Mouse (Mus musculus) heart, embryonic 14.5 days (tissue): Measurements from ENCODE around the gene Mastl. TPM values are rescaled to one million over a fixed set of nuclear protein-coding genes. Genes with fewer than 3 reads are reported as not detected.

ENCODE experiments used
- ATAC-seq: fragments of 200-750 bp; cut with Nextera tagmentation; 2 replicates; pipeline ENCODE4 v1.8.0; 2017; ENCODE audit warnings: low read depth, moderate TSS enrichment; ENCODE audit not compliant: insufficient number of reproducible peaks, insufficient read depth, low FRiP score
- H3K27ac ChIP-seq, 2 experiments: fragments of 200-500 bp in 1 of 2; fragments of 300-500 bp in 1 of 2; sonication (generic) in 1 of 2; replicated peaks in 1 of 2; 2 replicates each; pipeline ENCODE4 v1.5.1; 2012 to 2014; ENCODE audit warnings: low read depth in 2 of 2, low read length in 2 of 2, control low read depth in 1 of 2, mild to moderate bottlenecking in 1 of 2, mixed read lengths in 1 of 2; ENCODE audit not compliant: control insufficient read depth in 1 of 2, insufficient read depth in 1 of 2
- H3K27me3 ChIP-seq: fragments of 300-500 bp; sonication (generic); 2 replicates; pipeline ENCODE4 v1.6.1; 2014; ENCODE audit warnings: mild to moderate bottlenecking, low read length, control low read depth; ENCODE audit not compliant: control insufficient read depth, insufficient read depth
- H3K36me3 ChIP-seq: fragments of 300-500 bp; sonication (generic); 2 replicates; pipeline ENCODE4 v1.6.1; 2014; ENCODE audit warnings: mild to moderate bottlenecking, control low read depth, low read length, mixed read lengths; ENCODE audit not compliant: control insufficient read depth, insufficient read depth
- H3K4me1 ChIP-seq, 2 experiments: fragments of 200-500 bp in 1 of 2; fragments of 300-500 bp in 1 of 2; sonication (generic) in 1 of 2; 2 replicates each; pipeline ENCODE4 v1.6.1; 2012 to 2014; ENCODE audit warnings: low read length in 2 of 2, control low read depth in 1 of 2, mixed read lengths in 1 of 2; ENCODE audit not compliant: control insufficient read depth in 2 of 2, insufficient read depth in 2 of 2
- H3K4me2 ChIP-seq: fragments of 300-500 bp; sonication (generic); 2 replicates; pipeline ENCODE4 v1.6.1; 2014; ENCODE audit warnings: mild to moderate bottlenecking, low read length
- H3K4me3 ChIP-seq, 2 experiments: fragments of 200-500 bp in 1 of 2; fragments of 300-500 bp in 1 of 2; sonication (generic) in 1 of 2; 2 replicates each; pipeline ENCODE4 v1.5.1; 2012 to 2014; ENCODE audit warnings: low read length in 2 of 2, mild to moderate bottlenecking in 2 of 2, control low read depth in 1 of 2, low read depth in 1 of 2, moderate library complexity in 1 of 2; ENCODE audit not compliant: control insufficient read depth in 1 of 2, insufficient read depth in 1 of 2
- H3K9ac ChIP-seq: fragments of 300-500 bp; sonication (generic); 2 replicates; pipeline ENCODE4 v1.6.1; 2014; ENCODE audit warnings: mild to moderate bottlenecking, low read length
- H3K9me3 ChIP-seq: fragments of 300-500 bp; sonication (generic); 2 replicates; pipeline ENCODE4 v1.6.1; 2016; ENCODE audit warnings: low read length, control low read depth; ENCODE audit not compliant: control insufficient read depth
- WGBS: fragments of 180-500 bp; shearing (Covaris S2); extraction: QIAGEN DNeasy Blood & Tissue Kit; methylation state at CpG from one replicate; pipeline ENCODE4 v1.1.7; 2014; 5-methylcytosine and 5-hydroxymethylcytosine counted together
- polyA plus RNA-seq: library from polyadenylated mRNA; unstranded; fragments of >200 nt; fragmentation: Nextera tagmentation; extraction: Ambion mirVana; gene quantifications from 2 replicates; pipeline ENCODE4 v1.2.1, GENCODE M21; 2014

Gene Mastl
- polyA plus RNA-seq, 1 experiment from 2014 or later, result 8.6 TPM

DNA sequence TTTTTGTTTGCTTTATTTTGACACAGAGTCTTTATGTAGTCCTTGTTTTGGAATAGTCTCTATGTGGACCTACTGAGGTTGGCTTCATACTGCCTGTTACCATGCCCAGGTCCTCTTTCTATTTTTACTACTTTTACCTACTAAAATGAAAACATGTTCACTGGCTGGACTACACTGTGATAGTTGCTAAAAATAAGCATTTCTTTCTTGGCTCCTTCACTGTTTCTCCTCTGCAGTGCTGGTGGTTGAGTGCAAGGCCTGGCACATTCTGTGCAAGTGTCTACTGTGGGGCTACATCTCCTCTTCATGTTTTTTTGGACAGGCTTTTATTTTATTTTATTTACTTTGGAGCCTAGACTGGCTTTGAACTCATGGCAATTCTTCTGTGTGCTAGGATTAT lies 36.3 kb downstream of the Mastl start:
- H3K4me2 ChIP-seq, result no peak overlapping the region
- no peak for ATAC-seq
- no peaks in the 10 kb centered on the region for H3K9me3 ChIP-seq
- H3K27ac ChIP-seq, result no peak overlapping the region
- H3K36me3 ChIP-seq, result peaks cover 30% of the 10 kb centered on the region
- no peak overlapping the region for H3K4me3 ChIP-seq
- H3K4me1 ChIP-seq, result no peaks in the 10 kb centered on the region
- H3K9ac ChIP-seq, result no peak overlapping the region
- H3K27me3 ChIP-seq, result no peaks in the 10 kb centered on the region

DNA sequence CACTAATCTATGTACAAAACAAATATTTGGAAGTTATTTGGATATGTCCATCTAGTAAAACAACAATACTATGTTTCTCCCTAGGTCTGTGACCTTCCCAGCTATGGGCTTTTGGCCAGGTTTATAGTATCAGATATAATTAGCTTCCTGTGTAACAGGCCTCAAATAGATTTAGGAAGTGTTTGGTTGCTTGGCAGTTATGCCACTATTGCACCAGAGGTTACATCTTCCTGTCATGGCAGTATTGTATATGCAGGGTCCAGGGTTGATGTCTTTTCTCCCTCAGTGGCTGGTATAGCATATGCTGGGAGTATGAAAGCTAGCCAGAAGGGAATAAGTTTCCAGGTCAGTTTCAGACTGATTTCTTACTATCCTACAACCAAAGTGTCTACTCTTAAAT lies 53.6 kb downstream of the Mastl start:
- Histone ChIP-seq H3K4me2 (no peak overlapping the region), H3K9ac (no peak overlapping the region), H3K4me1 (no peaks in the 10 kb centered on the region), H3K36me3 (peaks cover 13% of the 10 kb centered on the region), H3K4me3 (no peak overlapping the region), H3K27me3 (no peaks in the 10 kb centered on the region), H3K9me3 (no peaks in the 10 kb centered on the region), H3K27ac (no peak overlapping the region)
- ATAC-seq, result no peak

DNA sequence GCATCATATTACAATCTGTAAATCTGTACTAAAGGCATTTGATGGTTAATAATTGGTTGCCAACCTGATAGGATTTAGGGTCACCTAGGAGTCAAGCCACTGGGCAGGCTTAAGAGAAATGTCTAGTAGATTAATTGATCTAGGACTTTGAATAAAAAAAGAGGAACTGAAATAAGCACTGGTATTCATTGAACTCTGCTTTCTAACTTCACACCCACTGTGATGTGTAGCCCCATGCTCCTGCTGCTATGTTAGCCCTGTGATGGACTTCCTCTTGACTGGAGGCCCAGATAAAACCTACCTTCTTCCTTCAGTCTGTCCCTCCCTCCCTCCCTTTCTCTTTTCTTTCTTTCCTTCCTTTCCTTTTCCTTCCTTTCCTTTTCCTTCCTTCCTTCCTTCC lies 58.8 kb downstream of the Mastl start:
- Histone ChIP-seq H3K9ac (no peak overlapping the region), H3K27ac (no peak overlapping the region), H3K9me3 (no peaks in the 10 kb centered on the region), H3K4me1 (no peaks in the 10 kb centered on the region), H3K4me2 (no peak overlapping the region), H3K27me3 (no peaks in the 10 kb centered on the region), H3K4me3 (no peak overlapping the region), H3K36me3 (peaks cover 46% of the 10 kb centered on the region)
- no peak for ATAC-seq

DNA sequence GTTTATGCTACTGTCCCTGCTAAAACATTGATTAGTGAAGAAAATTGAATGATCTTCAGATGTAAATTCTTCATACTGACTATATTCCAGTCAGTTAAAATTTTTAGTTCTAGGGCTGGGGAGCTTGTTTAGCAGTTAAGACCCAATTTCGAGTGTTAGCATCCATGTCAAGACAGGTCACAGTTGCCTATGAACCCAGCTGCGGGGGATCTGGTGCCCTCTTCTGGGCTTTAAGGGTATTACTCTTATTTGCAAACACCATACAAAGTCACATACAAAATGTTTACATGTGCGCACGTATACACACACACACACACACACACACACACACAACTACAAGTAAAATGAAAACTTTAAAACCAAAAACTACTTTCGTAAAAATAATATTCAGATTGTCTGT lies 63.6 kb downstream of the Mastl start:
- Histone ChIP-seq H3K27ac (no peak overlapping the region), H3K9ac (no peak overlapping the region), H3K36me3 (peaks cover 77% of the 10 kb centered on the region), H3K9me3 (no peaks in the 10 kb centered on the region), H3K4me2 (no peak overlapping the region), H3K4me3 (no peak overlapping the region), H3K4me1 (no peaks in the 10 kb centered on the region), H3K27me3 (no peaks in the 10 kb centered on the region)
- WGBS, result 50% methylated on average over 5 of the region's 5 CpGs
- ATAC-seq, result no peak

- no peak overlapping the region for H3K9ac ChIP-seq
- peaks cover 68% of the 10 kb centered on the region for H3K36me3 ChIP-seq
Observed at GRCm38 (mm10) chr2:23084540-23084939, 71.3 kb downstream of the Mastl start.

DNA sequence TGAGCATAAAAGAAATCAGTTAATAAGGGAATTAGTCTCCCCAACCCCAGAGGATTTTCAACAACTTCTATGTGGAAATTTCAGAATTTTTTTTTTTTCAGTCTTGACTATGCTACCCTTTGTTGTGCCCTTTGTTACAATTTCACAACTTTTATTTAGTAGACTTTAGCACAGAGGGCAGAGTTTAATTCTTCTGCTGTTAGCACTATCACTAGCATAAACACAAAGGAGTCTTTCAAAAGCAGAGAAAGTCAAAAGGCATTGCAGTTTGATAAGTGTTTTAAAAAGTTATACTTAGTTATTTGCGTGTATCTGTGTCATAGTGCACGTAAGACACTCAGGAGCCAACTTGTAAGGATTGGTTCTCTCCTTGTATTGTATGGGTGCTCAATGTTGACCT lies 77.2 kb downstream of the Mastl start:
- Histone ChIP-seq H3K4me1 (no peaks in the 10 kb centered on the region), H3K4me3 (no peak overlapping the region), H3K9me3 (0 out of 2 replicates have a peak, but pooled peaks cover 3% of the 10 kb centered on the region), H3K9ac (no peak overlapping the region), H3K36me3 (peaks cover 78% of the 10 kb centered on the region), H3K27me3 (no peaks in the 10 kb centered on the region), H3K4me2 (no peak overlapping the region), H3K27ac (no peak overlapping the region)
- WGBS, result 96% methylated on average over 2 of the region's 2 CpGs
- no peak for ATAC-seq

More at GRCm38 (mm10) chr2:23084540-23084939, 71.3 kb downstream of the Mastl start:
- Histone ChIP-seq H3K4me1 (no peaks in the 10 kb centered on the region), H3K4me3 (no peak overlapping the region), H3K27ac (no peak overlapping the region), H3K27me3 (no peaks in the 10 kb centered on the region), H3K4me2 (no peak overlapping the region), H3K9me3 (no peaks in the 10 kb centered on the region)
- 97% methylated on average over 8 of the region's 8 CpGs for WGBS
- ATAC-seq, result no peak

DNA sequence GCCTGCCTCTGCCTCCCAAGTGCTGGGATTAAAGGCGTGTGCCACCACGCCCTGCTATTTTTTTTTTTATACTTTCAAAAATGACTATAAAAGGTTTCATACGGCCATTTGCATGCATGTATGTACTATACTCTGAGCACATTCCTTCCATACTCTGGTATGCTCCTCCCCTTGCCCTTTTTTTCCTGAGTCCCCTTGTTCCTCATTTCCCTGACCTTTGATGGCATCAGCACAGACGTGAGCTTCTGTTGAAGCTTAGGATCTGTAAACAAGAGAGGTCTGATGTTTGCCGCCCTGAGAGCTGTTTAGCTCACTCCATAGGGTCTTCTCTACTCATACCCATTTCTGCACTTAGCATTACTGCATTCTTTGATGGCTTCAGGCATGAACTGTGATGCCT lies 78.1 kb downstream of the Mastl start:
- no peaks in the 10 kb centered on the region for H3K4me1 ChIP-seq
- no peak for ATAC-seq
- no peak overlapping the region for H3K27ac ChIP-seq
- H3K27me3 ChIP-seq, result no peaks in the 10 kb centered on the region
- 89% methylated on average over 5 of the region's 5 CpGs for WGBS
- no peak overlapping the region for H3K4me2 ChIP-seq
- no peak overlapping the region for H3K9ac ChIP-seq
- H3K4me3 ChIP-seq, result no peak overlapping the region
- H3K36me3 ChIP-seq, result peaks cover 75% of the 10 kb centered on the region
- H3K9me3 ChIP-seq, result 0 out of 2 replicates have a peak, but pooled peaks cover 3% of the 10 kb centered on the region

DNA sequence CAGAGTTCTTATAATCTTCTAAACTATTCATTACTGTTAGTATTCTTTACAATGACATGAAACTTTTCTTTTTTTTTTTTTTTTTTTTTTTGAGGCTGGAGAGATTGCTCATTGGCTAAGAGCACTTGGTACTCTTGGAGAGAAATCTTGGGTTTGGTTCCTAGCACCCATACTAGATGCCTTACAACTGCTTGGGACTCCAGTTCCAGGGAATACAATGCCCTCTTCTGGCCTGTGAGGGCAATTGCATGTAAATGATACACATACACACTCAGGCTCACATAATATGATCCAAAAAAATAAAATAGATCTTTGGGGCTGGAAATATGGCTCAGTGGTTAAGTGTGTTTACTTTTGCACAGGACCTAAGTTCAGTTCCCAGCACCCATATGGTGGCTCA lies 79.0 kb downstream of the Mastl start:
- 0 out of 2 replicates have a peak, but pooled peaks cover 3% of the 10 kb centered on the region for H3K9me3 ChIP-seq
- H3K27ac ChIP-seq, result no peak overlapping the region
- H3K4me3 ChIP-seq, result no peak overlapping the region
- no peaks in the 10 kb centered on the region for H3K27me3 ChIP-seq
- peaks cover 71% of the 10 kb centered on the region for H3K36me3 ChIP-seq
- H3K4me1 ChIP-seq, result no peaks in the 10 kb centered on the region
- no peak overlapping the region for H3K9ac ChIP-seq
- no peak overlapping the region for H3K4me2 ChIP-seq
- no peak for ATAC-seq
